Mouse (Mus musculus) kidney, postnatal 0 days (tissue): ENCODE data around the gene Igfbp7. TPM values are rescaled to one million over a fixed set of nuclear protein-coding genes. Genes with fewer than 3 reads are reported as not detected.
A peak's percentile ranks its signal among the peaks of the same experiment; 100 is the strongest.

Experiments used
- ATAC-seq: fragments of 200-750 bp; cut with Nextera tagmentation; replicated peaks from 2 replicates; pipeline ENCODE4 v1.8.0; 2017; ENCODE audit warnings: low read depth, moderate number of reproducible peaks, moderate TSS enrichment, moderate library complexity; ENCODE audit not compliant: low FRiP score
- DNase-seq: peaks from one replicate; pipeline ENCODE4 v3.0.0-alpha.2; 2016; ENCODE audit warnings: low spot score
- H3K27ac ChIP-seq: fragments of 300-500 bp; sonication (generic); 2 replicates; pipeline ENCODE4 v1.5.1; 2014; ENCODE audit warnings: mild to moderate bottlenecking
- H3K27me3 ChIP-seq: fragments of 300-500 bp; sonication (generic); 2 replicates; pipeline ENCODE4 v1.6.1; 2014; ENCODE audit warnings: low read length, mixed read lengths; ENCODE audit not compliant: insufficient read depth
- H3K36me3 ChIP-seq: fragments of 300-500 bp; sonication (generic); 2 replicates; pipeline ENCODE4 v1.6.1; 2014; ENCODE audit warnings: low read length, mixed read lengths; ENCODE audit not compliant: insufficient read depth
- H3K4me1 ChIP-seq: fragments of 300-500 bp; sonication (generic); replicated peaks from 2 replicates; pipeline ENCODE4 v1.6.1; 2014; ENCODE audit warnings: antibody characterized with exemption, low read length, mixed read lengths; ENCODE audit not compliant: insufficient read depth
- H3K4me2 ChIP-seq: fragments of 300-500 bp; sonication (generic); 2 replicates; pipeline ENCODE4 v1.6.1; 2014; ENCODE audit warnings: mild to moderate bottlenecking, low read length, moderate library complexity, mixed read lengths
- H3K4me3 ChIP-seq: fragments of 300-500 bp; sonication (generic); replicated peaks from 2 replicates; pipeline ENCODE4 v1.5.1; 2014; ENCODE audit warnings: low read depth, low read length
- H3K9ac ChIP-seq: fragments of 300-500 bp; sonication (generic); 2 replicates; pipeline ENCODE4 v1.6.1; 2014; ENCODE audit warnings: low read depth, low read length
- H3K9me3 ChIP-seq: fragments of 300-500 bp; sonication (generic); replicated peaks from 2 replicates; pipeline ENCODE4 v1.6.1; 2016; ENCODE audit warnings: low read length, inconsistent platforms, mixed read lengths
- CTCF ChIP-seq: IDR thresholded peaks from 2 replicates; pipeline ENCODE4 v1.5.1; 2016; ENCODE audit warnings: antibody characterized with exemption, low read depth, mild to moderate bottlenecking, moderate library complexity
- WGBS: fragments of 180-500 bp; shearing (Covaris S2); extraction: QIAGEN DNeasy Blood & Tissue Kit; methylation state at CpG from one replicate; pipeline ENCODE4 v1.1.7; 2014; 5-methylcytosine and 5-hydroxymethylcytosine counted together
- polyA plus RNA-seq: library from polyadenylated mRNA; unstranded; fragments of >200 nt; fragmentation: Nextera tagmentation; extraction: Ambion mirVana; gene quantifications from 2 replicates; pipeline ENCODE4 v1.2.1, GENCODE M21; 2015

Igfbp7 gene
- polyA plus RNA-seq, 1 experiment from 2014 or later, result 1,398 TPM

DNA sequence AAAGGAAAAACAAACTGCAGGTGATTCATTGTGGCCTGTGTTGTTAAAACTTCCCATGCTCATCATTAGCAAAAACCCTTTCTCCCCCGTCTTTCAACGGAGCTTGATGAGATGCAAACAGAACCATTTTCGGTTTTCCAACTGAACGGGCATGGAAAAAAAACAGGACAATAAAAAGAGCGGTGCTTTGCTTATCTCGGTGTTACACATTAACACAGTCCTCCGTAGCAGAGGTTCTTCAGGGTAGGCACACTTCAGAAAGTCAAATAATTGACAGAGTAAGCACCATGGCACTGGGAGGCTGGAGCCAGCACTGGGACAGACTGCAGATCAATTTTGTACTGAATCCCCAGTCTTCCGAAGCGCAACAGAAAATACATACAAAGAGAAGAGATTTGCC lies 23.1 kb downstream of the Igfbp7 start:
- H3K4me3 ChIP-seq, result no peak overlapping the region
- peaks cover 53% of the 10 kb centered on the region for H3K4me1 ChIP-seq
- 48% methylated on average over 9 of the region's 9 CpGs for WGBS
- no peaks in the 10 kb centered on the region for H3K27me3 ChIP-seq
- no peak for DNase-seq
- H3K4me2 ChIP-seq, result peak overlapping the region; percentile 11; the same call in 1 of the 2 replicates
- peak; percentile 61 for ATAC-seq
- H3K9ac ChIP-seq, result no peak overlapping the region
- no peaks in the 10 kb centered on the region for H3K36me3 ChIP-seq
- no peak for TF ChIP-seq CTCF
- H3K9me3 ChIP-seq, result no peaks in the 10 kb centered on the region
- peak overlapping the region; percentile 82 for H3K27ac ChIP-seq

DNA sequence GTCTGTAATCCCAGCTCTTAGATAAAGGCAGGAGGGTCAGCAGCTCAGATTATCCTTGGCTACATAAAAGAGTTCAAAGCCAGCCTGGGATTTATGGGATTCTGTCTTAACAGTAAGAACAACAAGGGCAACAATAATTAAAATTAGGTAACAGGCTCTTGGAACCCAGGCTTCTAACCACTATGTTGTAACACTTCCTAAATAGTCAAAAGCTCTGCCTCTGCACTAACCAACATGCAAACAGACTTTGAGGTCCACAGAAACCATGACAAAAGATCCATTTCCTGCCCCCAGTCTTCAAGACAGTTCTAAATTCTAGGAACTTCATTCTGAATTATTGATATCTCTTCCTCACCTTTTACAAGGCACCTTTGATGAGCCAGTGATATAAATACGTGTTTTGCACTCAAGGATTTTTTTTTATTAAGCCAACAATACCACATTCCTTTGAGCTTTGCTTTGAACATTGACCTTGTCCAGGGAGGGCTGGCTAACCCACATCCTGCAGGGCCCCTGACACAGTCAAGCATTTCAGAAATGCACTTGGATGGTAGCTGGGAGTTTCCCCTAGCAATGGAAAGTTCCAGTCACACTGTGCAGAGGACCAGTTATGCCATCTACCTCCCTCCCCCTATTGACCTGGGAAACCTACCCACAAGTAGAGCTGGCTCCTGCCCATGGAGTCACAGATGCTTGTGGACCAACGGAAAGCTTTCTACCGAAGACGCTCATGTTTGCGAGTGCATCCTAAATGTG lies 23.9 kb downstream of the Igfbp7 start:
- no peak overlapping the region for H3K4me2 ChIP-seq
- no peaks in the 10 kb centered on the region for H3K36me3 ChIP-seq
- ATAC-seq, result peak; percentile 85
- peak; percentile 67 for DNase-seq
- WGBS, result 40% methylated on average over 5 of the region's 5 CpGs
- no peaks in the 10 kb centered on the region for H3K27me3 ChIP-seq
- H3K9ac ChIP-seq, result no peak overlapping the region
- H3K4me3 ChIP-seq, result no peak overlapping the region
- peaks cover 57% of the 10 kb centered on the region for H3K4me1 ChIP-seq
- no peak for TF ChIP-seq CTCF
- no peaks in the 10 kb centered on the region for H3K9me3 ChIP-seq
- peak overlapping the region; percentile 82 for H3K27ac ChIP-seq

DNA sequence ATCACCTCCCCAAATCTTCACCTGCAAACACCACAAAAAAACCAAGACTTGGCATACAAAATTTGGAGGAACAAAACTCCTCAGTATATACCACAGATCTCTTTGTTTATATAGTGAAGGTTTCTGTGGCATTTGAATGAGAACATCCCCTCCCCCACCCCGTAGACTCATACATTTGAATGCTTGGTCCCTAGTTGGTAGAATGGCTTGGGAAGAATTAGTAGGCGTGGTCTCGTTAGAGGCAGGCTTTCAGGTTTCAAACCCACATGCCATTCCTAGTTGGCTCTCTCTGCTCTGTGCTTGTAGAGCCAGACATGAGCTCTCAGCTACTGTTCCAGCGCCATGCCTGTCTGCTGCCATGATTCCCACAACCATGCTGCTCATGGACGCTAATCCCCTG lies 26.2 kb downstream of the Igfbp7 start:
- Histone ChIP-seq H3K9me3 (no peaks in the 10 kb centered on the region), H3K9ac (no peak overlapping the region), H3K36me3 (no peaks in the 10 kb centered on the region), H3K4me1 (peaks cover 39% of the 10 kb centered on the region), H3K27me3 (no peaks in the 10 kb centered on the region), H3K4me2 (no peak overlapping the region), H3K4me3 (no peak overlapping the region), H3K27ac (peak overlapping the region; percentile 58; the same call in 1 of the 2 replicates)
- no peak for TF ChIP-seq CTCF
- DNase-seq (no peak), ATAC-seq (no peak)
- WGBS, result 78% methylated on average over 5 of the region's 5 CpGs

DNA sequence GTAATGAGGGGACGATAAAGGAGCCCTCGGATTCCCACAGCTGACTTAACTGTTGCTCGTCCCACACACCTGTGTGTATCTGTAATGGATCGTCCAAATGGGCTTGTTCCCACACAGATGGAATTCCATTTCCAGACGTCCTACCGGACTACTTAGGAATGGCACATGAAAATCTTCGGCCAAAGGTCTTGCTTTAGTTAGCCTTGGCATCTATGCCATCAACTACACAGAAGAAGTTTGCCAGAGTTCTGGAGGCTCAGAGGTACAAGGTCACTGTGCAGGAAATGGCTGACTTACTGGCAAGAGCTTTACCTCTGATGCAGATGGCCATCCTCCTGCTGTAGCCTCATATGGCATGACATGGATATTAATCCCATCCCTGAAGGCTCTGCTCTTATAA lies 26.6 kb downstream of the Igfbp7 start:
- Histone ChIP-seq H3K36me3 (no peaks in the 10 kb centered on the region), H3K9ac (no peak overlapping the region), H3K4me3 (no peak overlapping the region), H3K4me1 (peaks cover 35% of the 10 kb centered on the region), H3K27me3 (no peaks in the 10 kb centered on the region), H3K4me2 (no peak overlapping the region), H3K27ac (peak overlapping the region; percentile 58; the same call in 1 of the 2 replicates), H3K9me3 (no peaks in the 10 kb centered on the region)
- TF ChIP-seq CTCF, result no peak
- WGBS, result 57% methylated on average over 7 of the region's 7 CpGs
- ATAC-seq, result no peak
- DNase-seq, result no peak

DNA sequence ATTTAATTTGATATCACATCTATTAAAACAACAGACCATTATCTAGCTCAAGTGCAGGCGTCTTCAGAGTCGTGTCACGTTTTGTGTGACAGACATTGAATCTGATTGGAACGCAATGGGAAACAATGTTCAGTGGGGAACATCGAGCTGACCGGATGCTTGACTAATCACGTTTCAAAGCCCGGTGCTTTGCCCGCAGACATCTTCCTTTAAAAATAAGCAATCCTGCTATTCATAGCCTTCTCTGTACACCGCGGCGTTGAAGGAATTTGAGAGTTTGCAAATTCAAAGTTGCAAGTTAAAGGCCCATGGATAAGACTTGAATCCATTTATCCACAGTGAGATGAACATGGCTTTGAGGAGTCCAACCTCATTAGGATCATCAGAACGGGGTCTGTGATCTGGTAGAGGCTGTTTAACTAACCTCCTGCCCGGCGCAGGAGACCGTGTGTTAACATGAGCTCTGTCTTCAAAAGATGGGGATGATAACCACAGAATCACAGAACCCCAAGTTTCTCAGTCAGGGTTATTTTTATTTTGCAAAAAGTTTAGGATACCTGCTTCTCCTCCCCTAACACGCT lies 27.4 kb downstream of the Igfbp7 start:
- no peaks in the 10 kb centered on the region for H3K36me3 ChIP-seq
- 62% methylated on average over 17 of the region's 17 CpGs for WGBS
- no peaks in the 10 kb centered on the region for H3K27me3 ChIP-seq
- TF ChIP-seq CTCF, result no peak
- peak overlapping the region; percentile 71 for H3K27ac ChIP-seq
- DNase-seq, result no peak
- no peak overlapping the region for H3K4me2 ChIP-seq
- H3K4me1 ChIP-seq, result peaks cover 34% of the 10 kb centered on the region
- no peak overlapping the region for H3K4me3 ChIP-seq
- H3K9me3 ChIP-seq, result no peaks in the 10 kb centered on the region
- no peak for ATAC-seq
- H3K9ac ChIP-seq, result no peak overlapping the region

DNA sequence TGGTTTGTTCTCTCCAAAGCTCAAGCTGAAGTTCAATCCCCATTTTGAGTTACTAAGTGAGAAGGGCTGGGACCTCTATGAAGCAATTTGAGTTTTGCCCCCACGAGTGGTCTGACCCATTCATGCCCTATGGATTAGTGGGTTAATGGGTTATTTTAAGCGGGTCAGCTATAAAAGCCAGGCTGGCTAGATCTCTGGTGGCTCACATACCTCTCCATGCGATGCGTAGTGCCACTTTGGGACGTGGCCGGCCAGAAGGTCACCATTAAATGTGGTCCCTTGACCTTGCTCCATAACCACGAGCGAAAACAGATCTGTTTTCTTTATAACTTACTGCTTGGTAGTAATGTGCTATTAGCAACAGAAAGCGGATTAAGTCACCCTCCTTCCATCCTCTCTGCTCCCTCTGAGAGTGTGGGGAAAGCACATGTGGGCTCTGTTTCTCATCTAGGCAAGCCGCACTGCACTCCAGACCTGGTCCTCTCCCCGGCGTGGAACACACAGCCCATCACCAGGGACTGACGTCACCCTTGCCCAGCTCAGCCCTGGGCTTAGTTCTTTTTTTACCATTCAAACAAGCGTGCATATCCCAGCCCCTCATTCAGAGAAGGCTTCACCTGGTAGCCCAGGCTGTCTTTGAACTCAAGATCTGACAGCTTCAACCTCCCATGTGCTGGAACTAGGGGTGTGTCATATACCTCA lies 28.3 kb downstream of the Igfbp7 start:
- Histone ChIP-seq H3K4me1 (peaks cover 32% of the 10 kb centered on the region), H3K4me2 (no peak overlapping the region), H3K9ac (no peak overlapping the region), H3K4me3 (no peak overlapping the region), H3K27ac (peak overlapping the region; percentile 44; the same call in 1 of the 2 replicates), H3K9me3 (no peaks in the 10 kb centered on the region), H3K27me3 (no peaks in the 10 kb centered on the region), H3K36me3 (no peaks in the 10 kb centered on the region)
- ATAC-seq (no peak), DNase-seq (no peak)
- no peak for TF ChIP-seq CTCF
- WGBS, result 53% methylated on average over 14 of the region's 14 CpGs
